Mouse (Mus musculus) T-helper 1 cell (primary cell): ENCODE measurements around the gene Akap6.

ENCODE experiments used
- in situ Hi-C: fragments of 300-600 bp; cut with MboI, MseI; formaldehyde crosslinking; loops from one replicate; pipeline ENCODE4 v1.15.1; 2025; ENCODE audit warnings: high pct_unique_total_duplicates

Gene Akap6

GRCm38 (mm10) chr12:52699146-52699545 lies at the start of gene Akap6:
TSS of gene Akap6 (plus strand) at chr12:52699383.
- in situ Hi-C loops, result no loop called here

GRCm38 (mm10) chr12:52662907-52663790 lies 36.0 kb upstream of the Akap6 start:
- in situ Hi-C loops, result no loop called here

GRCm38 (mm10) chr12:52664944-52665343 lies 34.2 kb upstream of the Akap6 start:
- in situ Hi-C loops, result no loop called here

DNA sequence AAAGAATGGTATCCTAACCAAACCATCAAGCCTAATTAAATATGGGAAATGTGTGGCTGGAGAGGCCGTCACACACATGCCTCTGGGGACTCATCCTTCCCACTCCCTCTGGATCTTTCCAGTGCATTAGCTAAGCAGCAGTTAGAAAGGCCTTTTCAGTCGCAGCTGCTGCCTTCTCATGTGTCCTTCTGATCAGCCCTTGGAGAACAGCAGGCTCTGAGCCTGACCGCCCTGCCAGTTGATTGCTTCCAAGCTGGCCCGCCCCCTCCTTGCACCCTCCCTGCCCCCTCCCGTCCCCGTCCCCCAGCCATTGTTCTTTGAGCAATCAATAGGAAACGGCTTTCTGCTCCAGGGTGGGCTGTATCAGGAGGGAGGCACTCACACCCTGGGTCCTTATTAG lies 27.7 kb upstream of the Akap6 start:
- in situ Hi-C loops, result no loop called here

- in situ Hi-C loops, result no loop called here
These were observed 27.2 kb upstream of the Akap6 start for GRCm38 (mm10) chr12:52671943-52672342.

DNA sequence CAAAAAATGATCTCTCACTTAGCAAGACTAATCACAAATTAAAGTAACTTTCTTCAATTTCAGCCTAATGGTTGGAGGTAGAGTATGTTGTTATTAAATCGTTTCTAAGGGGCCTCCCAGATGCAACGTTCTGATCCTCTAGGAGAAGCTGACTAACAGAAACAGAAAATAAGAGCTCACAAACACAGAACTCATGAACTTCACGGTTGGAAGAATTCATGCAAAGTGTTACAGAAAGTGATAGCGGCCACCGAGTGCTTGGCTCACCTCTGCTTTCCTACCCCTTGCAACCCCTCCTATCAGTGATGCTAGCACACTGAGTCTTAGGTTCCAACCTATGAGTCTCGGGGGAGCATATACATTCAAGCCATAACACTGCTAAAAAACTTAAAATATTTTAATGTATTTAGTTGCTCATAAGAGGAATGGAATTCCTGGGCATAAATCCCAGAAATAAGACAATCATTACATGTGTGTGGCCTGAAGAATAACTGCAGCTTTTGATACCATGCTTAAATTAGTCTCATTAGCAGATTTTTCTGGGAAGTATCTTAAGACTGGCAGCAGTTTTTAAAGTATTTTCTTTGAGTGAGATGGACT lies 25.7 kb upstream of the Akap6 start:
- in situ Hi-C loops, result no loop called here

DNA sequence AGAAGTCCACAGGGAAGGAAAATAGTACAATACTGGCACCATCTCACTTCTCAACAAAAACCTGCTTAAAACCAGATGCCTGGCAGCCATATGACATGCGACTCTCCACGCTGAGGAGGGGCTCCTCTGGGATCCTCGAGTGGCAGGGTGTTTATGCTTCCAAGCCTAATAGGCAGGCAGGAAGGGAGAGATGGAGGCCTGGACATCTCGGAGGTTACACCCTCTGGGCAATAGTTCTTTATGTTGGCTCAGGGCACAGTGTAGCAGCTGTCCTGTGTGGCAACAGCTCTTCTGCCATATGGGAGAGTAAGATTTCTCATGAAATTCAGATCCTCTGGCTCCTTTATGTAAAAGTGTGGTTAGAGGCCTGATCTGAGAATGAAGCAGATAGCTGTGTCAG lies 24.2 kb upstream of the Akap6 start:
- in situ Hi-C loops, result no loop called here

DNA sequence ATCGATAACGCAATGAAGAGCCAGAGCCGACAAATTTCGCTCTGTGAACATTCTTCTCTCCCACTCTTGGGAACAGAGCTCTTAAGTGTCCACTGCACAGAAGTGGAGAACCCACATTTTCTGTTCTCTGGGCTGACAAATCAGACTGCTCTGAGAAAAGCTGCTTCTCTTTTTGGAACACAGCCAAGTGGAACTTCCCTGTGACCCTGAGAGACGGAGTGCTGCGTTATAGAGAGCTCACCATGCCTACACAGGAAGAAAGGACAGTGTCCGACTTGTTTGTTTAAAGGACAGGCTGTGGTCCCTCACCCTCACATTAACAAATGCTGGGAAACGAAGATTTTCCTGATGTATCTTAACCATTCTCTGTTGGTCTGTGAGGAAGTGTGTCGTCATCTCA lies 11.8 kb upstream of the Akap6 start:
- in situ Hi-C loops, result no loop called here

- in situ Hi-C loops, result no loop called here
These were observed 10.5 kb upstream of the Akap6 start for GRCm38 (mm10) chr12:52688712-52689111.

DNA sequence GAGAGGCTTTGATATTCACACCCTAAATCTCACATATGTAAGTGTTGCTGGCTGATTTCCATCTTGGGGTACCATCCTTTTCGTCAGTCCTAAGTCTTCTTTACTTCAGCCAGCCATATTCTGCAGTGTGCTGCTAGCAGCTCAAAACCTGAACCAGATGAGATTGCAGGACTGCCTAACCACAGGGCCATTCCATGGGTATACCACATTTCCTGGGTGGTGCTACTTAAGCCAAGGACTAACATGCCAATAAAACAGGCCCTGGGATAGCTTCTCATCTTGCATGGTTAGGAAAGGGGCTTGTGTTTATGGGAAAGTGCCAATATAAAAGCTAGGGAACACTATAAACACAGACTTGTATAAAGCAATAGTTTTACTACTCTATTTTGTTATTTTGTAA lies 7.6 kb upstream of the Akap6 start:
- in situ Hi-C loops, result no loop called here

DNA sequence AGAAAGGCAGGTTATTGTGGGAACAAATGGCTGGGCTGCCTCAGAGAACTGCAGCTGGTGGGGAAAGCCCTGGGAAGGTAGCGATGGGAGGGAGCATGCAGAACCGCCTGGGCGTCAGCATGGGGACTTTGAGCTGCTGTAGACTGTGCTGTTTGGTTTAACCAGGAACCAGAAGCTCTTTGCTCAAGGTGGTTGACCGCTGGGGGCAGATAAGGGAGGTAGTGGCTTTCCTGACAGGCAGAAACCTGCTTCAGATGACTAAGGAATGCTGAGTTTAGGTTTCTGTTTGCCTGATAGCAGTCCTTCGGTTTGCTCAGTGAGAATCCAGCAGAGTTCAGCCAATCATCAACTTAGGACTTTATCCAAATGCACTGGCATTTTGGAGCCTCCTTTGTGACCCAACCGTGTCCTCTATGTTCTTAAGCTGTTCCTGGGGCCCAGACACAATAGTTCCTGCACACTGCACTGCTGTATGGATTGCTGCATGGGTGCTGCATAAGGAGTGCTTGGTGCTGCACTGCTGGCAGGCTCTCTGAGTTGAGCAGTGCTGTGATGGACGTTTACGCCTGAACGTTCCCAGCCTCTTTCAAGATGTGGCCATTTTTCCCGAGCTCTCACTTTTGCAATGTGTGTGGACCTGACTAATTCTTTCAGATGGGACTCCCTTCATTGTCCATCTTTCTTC lies 6.8 kb upstream of the Akap6 start:
- in situ Hi-C loops, result no loop called here

DNA sequence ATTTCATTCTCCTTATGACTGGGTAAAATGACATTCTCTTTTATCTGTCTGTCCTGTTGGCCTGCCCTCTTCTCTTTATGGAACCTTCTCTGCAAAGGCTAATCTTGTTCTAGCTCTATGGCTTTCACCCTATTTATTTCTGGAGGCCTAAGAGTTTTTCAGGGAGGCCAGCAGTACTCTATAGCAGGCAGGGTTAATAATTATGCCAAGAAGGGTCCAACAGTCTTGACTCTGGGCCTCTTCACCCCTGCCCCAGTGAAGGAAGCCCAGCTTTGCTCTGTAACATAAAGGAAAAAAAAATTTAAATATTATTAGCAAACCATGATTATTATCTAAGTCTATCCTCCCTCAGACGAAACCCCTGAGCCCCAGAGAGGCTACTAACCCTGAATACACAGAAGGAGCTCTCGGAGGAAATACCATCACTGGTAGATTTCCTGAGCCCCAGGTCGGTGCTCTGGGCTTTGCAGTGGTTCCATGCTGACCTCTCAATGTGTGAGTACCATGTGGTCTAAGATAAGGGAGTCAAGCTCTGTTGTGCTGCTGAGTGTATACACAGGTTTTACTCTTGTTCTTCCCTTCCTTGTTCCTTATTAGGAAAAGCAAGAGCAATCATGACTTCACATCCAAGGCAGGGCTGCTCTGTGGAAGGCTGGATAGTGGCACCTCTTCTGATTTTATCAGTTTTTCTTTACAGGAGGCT lies 1.6 kb upstream of the Akap6 start:
- in situ Hi-C loops, result no loop called here

DNA sequence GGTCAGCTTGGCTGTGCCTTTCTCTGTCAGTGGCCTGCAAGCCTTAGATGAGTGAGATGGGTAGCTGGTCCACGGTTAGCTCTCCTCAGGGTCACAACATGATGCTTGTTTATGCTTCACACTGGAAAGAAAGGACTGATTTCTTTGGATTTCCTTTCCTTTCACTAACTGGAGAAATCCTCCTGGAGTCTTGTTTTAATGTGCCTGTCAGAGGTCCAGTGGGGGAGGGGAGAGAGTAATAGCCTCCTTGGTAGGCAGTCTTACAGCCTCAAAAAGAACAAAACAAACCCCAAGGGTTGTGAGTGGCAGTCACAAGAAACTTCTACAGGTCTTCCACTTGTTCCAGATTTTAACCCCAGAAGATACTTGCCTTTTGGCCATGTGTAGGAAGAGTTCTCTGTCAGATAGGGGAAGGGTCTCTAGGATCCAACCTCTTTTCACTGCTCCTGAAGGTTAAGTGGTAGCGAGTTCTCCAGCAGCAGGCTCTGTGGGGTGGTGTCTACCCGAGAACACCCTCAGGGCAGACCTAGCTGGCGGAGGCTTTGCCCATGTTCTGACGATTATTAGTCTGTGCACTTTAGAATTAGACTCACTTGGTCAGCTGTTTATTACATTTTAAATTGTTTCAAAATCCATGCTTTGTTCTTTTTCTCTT lies 780 bp upstream of the Akap6 start:
- in situ Hi-C loops, result no loop called here

DNA sequence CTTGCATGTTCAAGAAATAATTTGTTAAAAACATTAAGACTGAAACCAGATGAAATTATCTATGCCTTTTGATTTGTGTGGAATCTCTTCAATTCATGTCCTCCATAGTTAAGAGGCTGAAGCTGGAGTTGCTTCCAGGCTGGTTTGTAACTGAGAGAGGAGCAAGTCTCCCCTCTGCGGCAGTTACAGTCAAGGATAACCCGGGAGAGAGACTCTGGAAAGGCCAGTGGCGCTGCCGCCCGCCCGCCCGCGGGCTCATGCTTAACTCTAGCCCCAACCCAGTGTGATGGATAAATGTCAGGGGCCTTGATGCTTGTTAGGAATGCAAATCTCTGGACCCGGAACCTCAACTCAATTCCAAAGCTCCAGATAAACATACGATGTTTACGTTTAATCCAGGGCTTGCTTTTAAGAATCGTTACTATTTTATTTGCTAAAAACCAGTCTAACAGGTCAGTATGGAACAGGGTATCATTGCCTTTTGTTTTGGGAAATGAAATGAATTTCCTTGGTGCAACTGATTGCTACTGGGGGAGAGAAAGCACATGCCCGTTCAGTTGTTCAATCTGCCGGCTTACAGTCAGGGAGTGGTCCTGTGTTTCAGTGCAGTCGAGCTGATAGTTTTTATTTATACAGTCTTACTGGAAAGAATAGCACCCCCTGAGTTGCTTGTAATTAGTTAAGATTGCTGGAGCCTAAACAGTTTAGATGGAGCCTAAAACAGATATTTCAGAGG lies 946 bp downstream of the Akap6 start:
- in situ Hi-C loops, result no loop called here

DNA sequence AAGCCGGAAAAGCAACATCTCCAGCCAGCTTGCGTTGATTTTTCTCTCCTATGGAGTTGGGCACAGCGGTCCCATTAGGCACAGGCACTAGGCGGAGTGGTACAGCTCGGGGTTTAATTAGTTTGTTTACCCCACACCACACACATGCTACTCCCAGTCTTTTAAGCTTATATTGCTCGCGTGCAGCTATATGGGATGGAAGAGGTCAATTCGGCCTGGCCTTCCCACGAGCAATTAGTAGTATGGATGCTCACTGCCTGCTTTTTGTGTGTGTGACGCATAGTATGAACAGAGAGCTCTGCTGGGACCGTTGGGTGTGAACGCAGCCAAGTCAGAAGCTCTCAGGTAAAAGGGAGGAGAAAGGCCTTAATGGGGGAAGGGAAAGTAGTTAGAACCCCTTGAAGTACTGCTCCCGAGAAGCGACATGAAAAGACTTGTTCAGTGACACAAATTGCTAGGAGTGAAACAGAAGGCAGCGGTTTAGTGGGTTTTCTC lies 1.6 kb downstream of the Akap6 start:
- in situ Hi-C loops, result no loop called here

DNA sequence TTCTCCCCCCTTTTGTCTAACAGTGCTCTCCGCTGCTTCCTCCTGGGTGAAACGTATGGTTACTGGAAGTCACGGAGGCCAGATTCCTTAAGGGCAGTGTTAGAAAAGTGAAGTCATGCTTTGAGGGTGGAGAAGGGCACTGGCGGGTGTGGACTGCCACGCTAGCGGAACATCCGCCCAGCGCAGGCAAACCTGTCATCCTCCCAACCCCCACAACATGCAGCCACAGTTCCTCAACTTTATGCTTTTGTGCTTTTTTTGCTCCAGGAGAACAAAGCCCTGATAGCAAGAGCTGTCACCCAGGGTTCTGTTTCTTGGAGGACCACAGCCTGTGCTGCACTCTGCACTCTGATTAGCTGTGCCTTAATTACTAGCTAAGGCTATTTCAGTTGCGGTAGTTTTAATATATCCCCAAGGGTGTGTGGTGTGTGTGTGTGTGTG lies 2.0 kb downstream of the Akap6 start:
- in situ Hi-C loops, result no loop called here

GRCm38 (mm10) chr12:52702368-52702967 lies 3.3 kb downstream of the Akap6 start:
- in situ Hi-C loops, result no loop called here

- in situ Hi-C loops, result no loop called here
These were observed 4.9 kb downstream of the Akap6 start for GRCm38 (mm10) chr12:52704081-52704480.

DNA sequence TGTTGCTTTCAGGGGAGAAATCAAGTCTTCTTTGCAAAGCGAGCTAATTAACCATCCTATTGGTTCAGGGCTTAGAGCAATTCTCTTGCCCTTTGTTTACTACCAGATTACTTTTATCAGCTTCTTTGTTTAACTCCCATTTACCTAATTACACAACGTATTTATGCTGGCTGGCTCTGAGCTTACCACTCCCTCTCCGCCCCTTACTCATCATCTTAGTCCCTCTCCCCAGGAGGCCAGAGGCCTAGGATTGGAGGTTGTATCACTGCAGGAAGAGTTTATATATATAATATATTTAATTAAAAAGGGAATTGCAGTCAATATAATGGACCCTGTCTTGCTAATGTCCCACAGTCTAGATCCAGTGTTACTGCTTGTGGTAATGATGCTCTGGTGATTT lies 5.6 kb downstream of the Akap6 start:
- in situ Hi-C loops, result no loop called here

GRCm38 (mm10) chr12:52711382-52711781 lies 12.2 kb downstream of the Akap6 start:
- in situ Hi-C loops, result no loop called here
